Mouse (Mus musculus) heart, embryonic 14.5 days (tissue): ENCODE measurements around the gene Tarbp2. TPM values are rescaled to one million over a fixed set of nuclear protein-coding genes. Genes with fewer than 3 reads are reported as not detected.

ENCODE experiments used
- ATAC-seq: fragments of 200-750 bp; cut with Nextera tagmentation; 2 replicates; pipeline ENCODE4 v1.8.0; 2017; ENCODE audit warnings: low read depth, moderate TSS enrichment; ENCODE audit not compliant: insufficient number of reproducible peaks, insufficient read depth, low FRiP score
- H3K27ac ChIP-seq, 2 experiments: fragments of 200-500 bp in 1 of 2; fragments of 300-500 bp in 1 of 2; sonication (generic) in 1 of 2; replicated peaks in 1 of 2; 2 replicates each; pipeline ENCODE4 v1.5.1; 2012 to 2014; ENCODE audit warnings: low read depth in 2 of 2, low read length in 2 of 2, control low read depth in 1 of 2, mild to moderate bottlenecking in 1 of 2, mixed read lengths in 1 of 2; ENCODE audit not compliant: control insufficient read depth in 1 of 2, insufficient read depth in 1 of 2
- H3K27me3 ChIP-seq: fragments of 300-500 bp; sonication (generic); 2 replicates; pipeline ENCODE4 v1.6.1; 2014; ENCODE audit warnings: mild to moderate bottlenecking, low read length, control low read depth; ENCODE audit not compliant: control insufficient read depth, insufficient read depth
- H3K36me3 ChIP-seq: fragments of 300-500 bp; sonication (generic); 2 replicates; pipeline ENCODE4 v1.6.1; 2014; ENCODE audit warnings: mild to moderate bottlenecking, control low read depth, low read length, mixed read lengths; ENCODE audit not compliant: control insufficient read depth, insufficient read depth
- H3K4me1 ChIP-seq, 2 experiments: fragments of 200-500 bp in 1 of 2; fragments of 300-500 bp in 1 of 2; sonication (generic) in 1 of 2; 2 replicates each; pipeline ENCODE4 v1.6.1; 2012 to 2014; ENCODE audit warnings: low read length in 2 of 2, control low read depth in 1 of 2, mixed read lengths in 1 of 2; ENCODE audit not compliant: control insufficient read depth in 2 of 2, insufficient read depth in 2 of 2
- H3K4me2 ChIP-seq: fragments of 300-500 bp; sonication (generic); 2 replicates; pipeline ENCODE4 v1.6.1; 2014; ENCODE audit warnings: mild to moderate bottlenecking, low read length
- H3K4me3 ChIP-seq, 2 experiments: fragments of 200-500 bp in 1 of 2; fragments of 300-500 bp in 1 of 2; sonication (generic) in 1 of 2; 2 replicates each; pipeline ENCODE4 v1.5.1; 2012 to 2014; ENCODE audit warnings: low read length in 2 of 2, mild to moderate bottlenecking in 2 of 2, control low read depth in 1 of 2, low read depth in 1 of 2, moderate library complexity in 1 of 2; ENCODE audit not compliant: control insufficient read depth in 1 of 2, insufficient read depth in 1 of 2
- H3K9ac ChIP-seq: fragments of 300-500 bp; sonication (generic); 2 replicates; pipeline ENCODE4 v1.6.1; 2014; ENCODE audit warnings: mild to moderate bottlenecking, low read length
- H3K9me3 ChIP-seq: fragments of 300-500 bp; sonication (generic); 2 replicates; pipeline ENCODE4 v1.6.1; 2016; ENCODE audit warnings: low read length, control low read depth; ENCODE audit not compliant: control insufficient read depth
- WGBS: fragments of 180-500 bp; shearing (Covaris S2); extraction: QIAGEN DNeasy Blood & Tissue Kit; methylation state at CpG from one replicate; pipeline ENCODE4 v1.1.7; 2014; 5-methylcytosine and 5-hydroxymethylcytosine counted together
- polyA plus RNA-seq: library from polyadenylated mRNA; unstranded; fragments of >200 nt; fragmentation: Nextera tagmentation; extraction: Ambion mirVana; gene quantifications from 2 replicates; pipeline ENCODE4 v1.2.1, GENCODE M21; 2014

Tarbp2 gene
- polyA plus RNA-seq, 1 experiment from 2014 or later = 83.8 TPM

- H3K9ac ChIP-seq = no peak overlapping the region
- H3K27me3 ChIP-seq = no peaks in the 10 kb centered on the region
These were observed 6.0 kb upstream of the Tarbp2 start for GRCm38 (mm10) chr15:102512010-102512409.

GRCm38 (mm10) chr15:102512471-102512870 is 5.5 kb upstream of the Tarbp2 start:
- Histone ChIP-seq H3K4me2 (no peak overlapping the region), H3K27me3 (no peaks in the 10 kb centered on the region), H3K9me3 (no peaks in the 10 kb centered on the region), H3K36me3 (peaks cover 4% of the 10 kb centered on the region; the same call in 1 of the 2 replicates), H3K9ac (no peak overlapping the region), H3K4me3 (no peak overlapping the region), H3K27ac (no peak overlapping the region), H3K4me1 (peaks cover 13 to 27% of the 10 kb centered on the region in 2 experiments)
- no peak for ATAC-seq

More at GRCm38 (mm10) chr15:102512010-102512409, 6.0 kb upstream of the Tarbp2 start:
- Histone ChIP-seq H3K36me3 (peaks cover 4% of the 10 kb centered on the region; the same call in 1 of the 2 replicates), H3K9me3 (no peaks in the 10 kb centered on the region), H3K4me3 (no peak overlapping the region), H3K27ac (no peak overlapping the region), H3K4me1 (peaks cover 13 to 27% of the 10 kb centered on the region in 2 experiments), H3K4me2 (no peak overlapping the region)
- WGBS = 49% methylated on average over 5 of the region's 5 CpGs
- no peak for ATAC-seq

- WGBS = 80% methylated on average over 3 of the region's 3 CpGs
- Histone ChIP-seq H3K9ac (no peak overlapping the region), H3K4me2 (no peak overlapping the region), H3K4me3 (no peak overlapping the region), H3K36me3 (peaks cover 4% of the 10 kb centered on the region; the same call in 1 of the 2 replicates), H3K27me3 (no peaks in the 10 kb centered on the region), H3K9me3 (no peaks in the 10 kb centered on the region), H3K27ac (no peak overlapping the region), H3K4me1 (peaks cover 13 to 27% of the 10 kb centered on the region in 2 experiments)
- no peak for ATAC-seq
These were observed 5.0 kb upstream of the Tarbp2 start for GRCm38 (mm10) chr15:102513004-102513403.

- no peak overlapping the region for H3K4me3 ChIP-seq
These were observed 2.7 kb upstream of the Tarbp2 start for GRCm38 (mm10) chr15:102515261-102515660.

GRCm38 (mm10) chr15:102515791-102516190 is 2.2 kb upstream of the Tarbp2 start:
- Histone ChIP-seq H3K9me3 (no peaks in the 10 kb centered on the region), H3K27ac (no peak overlapping the region), H3K4me2 (peak overlapping the region; percentile 98), H3K4me1 (peaks cover 16 to 40% of the 10 kb centered on the region in 2 experiments), H3K36me3 (peaks cover 8% of the 10 kb centered on the region), H3K9ac (peak overlapping the region; percentile 80; the same call in 1 of the 2 replicates), H3K27me3 (no peaks in the 10 kb centered on the region), H3K4me3 (peak overlapping the region; percentile 50 to 57; a peak in 3 of 4 replicates)
- WGBS = 55% methylated on average over 4 of the region's 4 CpGs
- ATAC-seq = no peak

More at GRCm38 (mm10) chr15:102515261-102515660, 2.7 kb upstream of the Tarbp2 start:
- Histone ChIP-seq H3K9me3 (no peaks in the 10 kb centered on the region), H3K27me3 (no peaks in the 10 kb centered on the region), H3K27ac (no peak overlapping the region), H3K4me1 (peaks cover 13 to 36% of the 10 kb centered on the region in 2 experiments), H3K4me2 (no peak overlapping the region), H3K36me3 (peaks cover 5% of the 10 kb centered on the region; the same call in 1 of the 2 replicates), H3K9ac (no peak overlapping the region)
- no peak for ATAC-seq
- WGBS = 93% methylated on average over 2 of the region's 2 CpGs

GRCm38 (mm10) chr15:102516293-102516692 is 1.7 kb upstream of the Tarbp2 start:
- H3K4me2 ChIP-seq = peak overlapping the region; percentile 98
- H3K4me3 ChIP-seq = peak overlapping the region; percentile 50 to 57
- no peaks in the 10 kb centered on the region for H3K9me3 ChIP-seq
- ATAC-seq = no peak
- peaks cover 14 to 36% of the 10 kb centered on the region in 2 experiments for H3K4me1 ChIP-seq
- peak overlapping the region; percentile 80 for H3K9ac ChIP-seq
- H3K27me3 ChIP-seq = no peaks in the 10 kb centered on the region
- WGBS = 3% methylated on average over 12 of the region's 12 CpGs
- H3K36me3 ChIP-seq = peaks cover 13% of the 10 kb centered on the region
- peak overlapping the region in 1 of 2 experiments; percentile 98; a peak in 2 of 4 replicates for H3K27ac ChIP-seq

- H3K27me3 ChIP-seq = no peaks in the 10 kb centered on the region
- 1% methylated on average over 43 of the region's 43 CpGs for WGBS
- peak within 1 kb of the TSS; percentile 50 to 57 for H3K4me3 ChIP-seq
- ATAC-seq = no peak
- H3K27ac ChIP-seq = peak within 1 kb of the TSS; percentile 90 to 98
- H3K4me2 ChIP-seq = peak within 1 kb of the TSS; percentile 98
- no peaks in the 10 kb centered on the region for H3K9me3 ChIP-seq
- peaks cover 19% of the 10 kb centered on the region for H3K36me3 ChIP-seq
- peaks cover 12 to 30% of the 10 kb centered on the region in 2 experiments for H3K4me1 ChIP-seq
- peak within 1 kb of the TSS; percentile 80 for H3K9ac ChIP-seq
These were observed 1.1 kb upstream of the Tarbp2 start, which contains the start of gene Map3k12 for GRCm38 (mm10) chr15:102516728-102517404. TSS of gene Map3k12 (minus strand) at chr15:102517064.
